Mouse (Mus musculus) lung, postnatal 0 days (tissue): ENCODE data around the gene Bbs5. TPM values are rescaled to one million over a fixed set of nuclear protein-coding genes. Genes with fewer than 3 reads are reported as not detected.
A peak's percentile ranks its signal among the peaks of the same experiment; 100 is the strongest.

Experiments used
- ATAC-seq: fragments of 200-750 bp; cut with Nextera tagmentation; 2 replicates; pipeline ENCODE4 v1.8.0; 2017; ENCODE audit warnings: moderate library complexity
- DNase-seq: peaks from one replicate; pipeline ENCODE4 v3.0.0-alpha.2; 2016; ENCODE audit warnings: low spot score
- H3K27ac ChIP-seq: fragments of 300-500 bp; sonication (generic); 2 replicates; pipeline ENCODE4 v1.5.1; 2014; ENCODE audit warnings: antibody characterized with exemption, mild to moderate bottlenecking, low read length, mixed read lengths
- H3K27me3 ChIP-seq: fragments of 300-500 bp; sonication (generic); replicated peaks from 2 replicates; pipeline ENCODE4 v1.6.1; 2014; ENCODE audit warnings: low read length, mixed read lengths; ENCODE audit not compliant: insufficient read depth
- H3K36me3 ChIP-seq: fragments of 300-500 bp; sonication (generic); 2 replicates; pipeline ENCODE4 v1.6.1; 2014; ENCODE audit warnings: low read length, mixed read lengths; ENCODE audit not compliant: insufficient read depth
- H3K4me1 ChIP-seq: fragments of 300-500 bp; sonication (generic); 2 replicates; pipeline ENCODE4 v1.6.1; 2014; ENCODE audit warnings: antibody characterized with exemption, low read depth, low read length, mixed read lengths; ENCODE audit not compliant: insufficient read depth
- H3K4me2 ChIP-seq: fragments of 300-500 bp; sonication (generic); replicated peaks from 2 replicates; pipeline ENCODE4 v1.6.1; 2014; ENCODE audit warnings: low read depth, mild to moderate bottlenecking, low read length, moderate library complexity, mixed read lengths
- H3K4me3 ChIP-seq: fragments of 300-500 bp; sonication (generic); 2 replicates; pipeline ENCODE4 v1.5.1; 2014; ENCODE audit warnings: low read depth, low read length
- H3K9ac ChIP-seq: fragments of 300-500 bp; sonication (generic); replicated peaks from 2 replicates; pipeline ENCODE4 v1.6.1; 2014; ENCODE audit warnings: low read depth, mild to moderate bottlenecking
- H3K9me3 ChIP-seq: fragments of 300-500 bp; sonication (generic); 2 replicates; pipeline ENCODE4 v1.6.1; 2016; ENCODE audit warnings: low read length, mixed read lengths
- CTCF ChIP-seq: IDR thresholded peaks from 2 replicates; pipeline ENCODE4 v1.5.1; 2016; ENCODE audit warnings: antibody characterized with exemption, mild to moderate bottlenecking
- EP300 ChIP-seq: IDR thresholded peaks from 2 replicates; pipeline ENCODE4 v1.6.1; 2016; ENCODE audit warnings: antibody characterized with exemption, mild to moderate bottlenecking, control low read depth
- WGBS: fragments of 180-500 bp; shearing (Covaris S2); extraction: QIAGEN DNeasy Blood & Tissue Kit; methylation state at CpG from one replicate; pipeline ENCODE4 v1.1.7; 2014; 5-methylcytosine and 5-hydroxymethylcytosine counted together
- polyA plus RNA-seq: library from polyadenylated mRNA; unstranded; fragments of >200 nt; fragmentation: Nextera tagmentation; extraction: Ambion mirVana; gene quantifications from 2 replicates; pipeline ENCODE4 v1.2.1, GENCODE M21; 2015

Bbs5 gene
- polyA plus RNA-seq, 1 experiment from 2014 or later: 13.9 TPM

DNA sequence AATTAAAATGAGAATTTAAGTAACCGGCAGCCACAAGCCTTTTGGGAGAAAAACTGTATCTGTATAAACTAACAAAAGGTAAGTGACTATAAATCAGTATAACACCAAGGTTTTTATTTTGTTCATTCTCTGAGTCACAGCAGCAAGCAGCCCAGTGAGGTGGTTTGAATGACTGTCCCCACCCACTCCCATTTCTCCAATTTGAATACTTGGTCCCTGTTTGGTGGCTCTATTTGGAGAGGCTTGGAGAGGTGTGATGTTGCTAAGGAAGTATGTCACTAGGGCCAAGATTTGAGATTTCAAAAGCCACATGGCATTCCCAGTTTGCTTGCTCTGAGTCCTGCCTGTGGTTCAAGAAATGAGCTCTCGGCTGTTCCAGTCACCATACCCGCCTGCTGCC is 43.2 kb downstream of the Bbs5 start:
- no peak for DNase-seq
- TF ChIP-seq CTCF (no peak), EP300 (no peak)
- WGBS: 89% methylated on average over 3 of the region's 3 CpGs
- no peaks in the 10 kb centered on the region for H3K27me3 ChIP-seq
- H3K9me3 ChIP-seq: no peaks in the 10 kb centered on the region
- H3K4me3 ChIP-seq: no peak overlapping the region
- H3K9ac ChIP-seq: no peak overlapping the region
- H3K36me3 ChIP-seq: 0 out of 2 replicates have a peak, but pooled peaks cover 4% of the 10 kb centered on the region
- H3K4me2 ChIP-seq: no peak overlapping the region
- ATAC-seq: no peak
- no peak overlapping the region for H3K27ac ChIP-seq
- H3K4me1 ChIP-seq: no peaks in the 10 kb centered on the region

DNA sequence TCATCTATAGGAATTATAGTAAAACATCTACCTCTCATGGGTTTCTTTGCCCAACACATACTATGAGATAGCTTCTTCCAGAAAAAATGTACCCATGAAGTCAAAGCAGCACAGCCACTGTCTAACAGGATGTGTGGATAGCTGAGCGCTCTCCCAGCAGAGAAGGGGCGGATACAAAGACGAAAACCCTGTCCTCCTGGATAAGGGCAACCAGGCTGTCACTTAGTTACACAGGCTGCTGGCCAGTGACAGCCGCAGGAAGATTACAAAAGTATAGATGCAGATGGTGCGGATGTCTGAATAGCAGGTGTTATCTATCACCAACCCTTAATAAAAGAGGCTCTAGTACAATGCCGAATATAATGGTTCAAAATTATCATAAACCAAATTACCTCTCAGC is 43.9 kb downstream of the Bbs5 start:
- no peak overlapping the region for H3K27ac ChIP-seq
- H3K4me3 ChIP-seq: no peak overlapping the region
- 0 out of 2 replicates have a peak, but pooled peaks cover 4% of the 10 kb centered on the region for H3K36me3 ChIP-seq
- ATAC-seq (peak; percentile 60), DNase-seq (peak; percentile 38)
- 75% methylated on average over 6 of the region's 6 CpGs for WGBS
- TF ChIP-seq EP300 (no peak), CTCF (no peak)
- no peaks in the 10 kb centered on the region for H3K9me3 ChIP-seq
- no peak overlapping the region for H3K4me2 ChIP-seq
- H3K9ac ChIP-seq: no peak overlapping the region
- H3K4me1 ChIP-seq: no peaks in the 10 kb centered on the region
- no peaks in the 10 kb centered on the region for H3K27me3 ChIP-seq

DNA sequence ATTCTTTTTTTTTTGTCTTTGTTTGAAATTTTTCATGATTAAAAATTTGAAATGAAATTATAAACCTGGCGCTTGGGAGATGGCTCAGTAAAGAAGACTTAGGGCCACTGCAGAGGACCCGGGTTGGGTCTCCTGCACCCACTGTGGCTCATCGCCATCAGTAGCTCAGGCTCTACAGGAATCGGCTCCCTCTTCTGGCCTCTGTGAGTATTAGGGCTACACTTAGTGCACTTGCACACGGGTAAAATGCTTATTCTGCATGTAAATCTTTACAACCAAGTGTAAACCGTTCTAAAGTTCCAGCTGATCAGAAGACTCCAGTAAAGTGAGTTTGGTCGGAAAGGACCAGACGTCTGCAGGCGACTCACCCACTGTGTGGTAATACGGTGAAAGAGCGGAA is 46.5 kb downstream of the Bbs5 start:
- no peaks in the 10 kb centered on the region for H3K9me3 ChIP-seq
- no peak for TF ChIP-seq EP300
- no peak; the same call in 1 of the 2 replicates for TF ChIP-seq CTCF
- no peak overlapping the region for H3K4me2 ChIP-seq
- no peaks in the 10 kb centered on the region for H3K27me3 ChIP-seq
- DNase-seq (no peak), ATAC-seq (no peak)
- no peak overlapping the region for H3K27ac ChIP-seq
- no peaks in the 10 kb centered on the region for H3K36me3 ChIP-seq
- 95% methylated on average over 11 of the region's 11 CpGs for WGBS
- no peak overlapping the region for H3K4me3 ChIP-seq
- no peak overlapping the region for H3K9ac ChIP-seq
- no peaks in the 10 kb centered on the region for H3K4me1 ChIP-seq

DNA sequence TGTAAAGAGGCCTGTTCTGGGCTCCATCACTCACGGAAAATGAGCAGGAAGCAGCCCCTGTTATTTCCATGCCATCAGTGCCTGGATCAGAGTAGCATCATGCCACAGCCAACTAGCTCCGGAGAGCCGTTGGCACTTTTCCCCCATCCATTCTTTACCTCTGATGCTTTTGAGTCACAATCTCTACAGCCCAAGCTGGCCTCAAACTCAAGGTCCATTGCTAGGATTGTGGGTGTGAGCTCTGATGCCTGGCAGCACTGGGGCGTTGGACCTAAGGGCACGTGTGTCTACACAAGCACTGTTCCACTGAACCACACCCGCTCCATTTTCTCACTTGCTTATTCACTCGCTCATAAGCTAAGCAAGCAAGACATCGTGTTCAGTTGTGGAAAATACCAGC is 53.5 kb downstream of the Bbs5 start:
- ATAC-seq (no peak), DNase-seq (no peak)
- no peak for TF ChIP-seq EP300
- no peak for TF ChIP-seq CTCF
- 93% methylated on average over 8 of the region's 8 CpGs for WGBS
- no peak overlapping the region for H3K27ac ChIP-seq
- H3K4me3 ChIP-seq: no peak overlapping the region
- H3K4me2 ChIP-seq: no peak overlapping the region
- no peak overlapping the region for H3K9ac ChIP-seq
- H3K9me3 ChIP-seq: no peaks in the 10 kb centered on the region
- no peaks in the 10 kb centered on the region for H3K4me1 ChIP-seq
- peaks cover 13% of the 10 kb centered on the region; the same call in 1 of the 2 replicates for H3K36me3 ChIP-seq
- no peaks in the 10 kb centered on the region for H3K27me3 ChIP-seq

DNA sequence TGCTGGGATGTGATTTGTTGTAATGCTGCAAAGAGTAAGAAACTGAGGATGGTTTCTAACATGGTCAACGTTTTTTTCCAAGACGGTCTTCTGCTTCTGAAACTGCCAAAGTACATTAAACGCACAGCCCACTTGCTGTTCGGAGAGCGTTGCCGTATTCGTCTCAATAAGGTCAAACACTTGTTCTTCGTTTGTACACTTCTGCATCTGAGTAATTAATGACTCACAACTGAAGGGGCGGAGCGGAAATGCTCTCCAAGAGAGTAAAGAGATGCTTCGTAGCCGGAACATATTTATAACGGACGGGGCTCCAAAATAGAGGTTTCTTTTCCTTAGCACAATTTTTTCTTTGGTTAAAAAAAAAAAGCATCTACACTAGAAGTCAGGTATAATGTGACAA is 65.2 kb downstream of the Bbs5 start:
- Histone ChIP-seq H3K9me3 (no peaks in the 10 kb centered on the region), H3K27ac (no peak overlapping the region), H3K9ac (no peak overlapping the region), H3K4me2 (no peak overlapping the region; the same call in 1 of the 2 replicates), H3K36me3 (no peaks in the 10 kb centered on the region), H3K27me3 (no peaks in the 10 kb centered on the region), H3K4me3 (no peak overlapping the region), H3K4me1 (no peaks in the 10 kb centered on the region)
- no peak for TF ChIP-seq CTCF
- no peak for TF ChIP-seq EP300
- 72% methylated on average over 14 of the region's 14 CpGs for WGBS
- DNase-seq (no peak), ATAC-seq (no peak)

DNA sequence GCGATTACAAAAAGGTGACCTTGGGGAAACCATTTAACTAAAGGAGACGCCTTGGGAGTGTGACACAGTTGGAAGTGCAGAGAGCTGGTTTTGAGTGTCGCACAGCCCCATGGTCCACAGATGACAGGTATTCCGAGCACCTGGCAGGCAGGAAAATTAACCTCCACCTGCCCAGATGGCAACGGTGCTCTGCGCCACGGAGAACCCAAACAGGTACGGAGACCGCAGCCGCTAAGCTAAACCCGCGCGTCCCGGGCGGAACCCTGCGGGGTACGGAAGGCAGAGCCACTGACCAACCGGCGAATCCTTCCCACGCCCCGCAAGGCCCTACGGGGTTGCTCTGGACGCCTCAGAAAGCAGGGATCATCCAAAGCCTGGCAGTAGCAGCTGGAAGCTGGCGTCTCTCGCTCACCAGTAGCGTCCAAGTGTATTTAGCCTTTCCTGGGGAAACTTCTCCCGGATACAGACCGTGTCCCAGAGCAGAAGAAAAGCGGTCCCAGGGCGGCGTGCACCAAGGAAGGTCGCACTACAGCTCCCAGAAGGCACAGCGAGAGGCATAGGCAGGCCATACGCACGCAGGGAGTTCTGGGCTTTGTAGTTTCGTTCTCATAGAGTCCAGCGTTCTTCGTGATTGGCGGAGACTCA is 66.1 kb downstream of the Bbs5 start, which contains the start of gene Fastkd1:
Fastkd1 (minus strand) TSS at position 536 of the 645 bp plus-strand sequence.
- no peak for TF ChIP-seq CTCF
- no peak for TF ChIP-seq EP300
- Histone ChIP-seq H3K4me1 (no peaks in the 10 kb centered on the region), H3K27ac (peak within 1 kb of the TSS; percentile 83), H3K4me2 (peak within 1 kb of the TSS; percentile 87), H3K27me3 (no peaks in the 10 kb centered on the region), H3K9ac (peak within 1 kb of the TSS; percentile 61), H3K36me3 (no peaks in the 10 kb centered on the region), H3K9me3 (no peaks in the 10 kb centered on the region), H3K4me3 (peak within 1 kb of the TSS; percentile 81)
- DNase-seq (peak; percentile 95), ATAC-seq (peak; percentile 100)
- WGBS: 2% methylated on average over 39 of the region's 39 CpGs
